Mouse (Mus musculus): ENCODE results near the gene Rnf151. TPM values are rescaled to one million over a fixed set of nuclear protein-coding genes. Genes with fewer than 3 reads are reported as not detected.

The Rnf151 gene
- not detected for total RNA-seq (2023)

GRCm38 (mm10) chr17:24717943-24718342, at the start of gene Rnf151, which contains the start of gene Rps2:
TSS of gene Rnf151 (minus strand) at chr17:24718063.
TSS of gene Rps2 (plus strand) at chr17:24718116.

GRCm38 (mm10) chr17:24752415-24753394, 34.8 kb upstream of the Rnf151 start, which contains the start of gene Hs3st6:
TSS of gene Hs3st6 (plus strand) at chr17:24752988.

GRCm38 (mm10) chr17:24736330-24737051, 18.6 kb upstream of the Rnf151 start, which contains the start of gene Msrb1:
TSS of gene Msrb1 (plus strand) at chr17:24736642.

GRCm38 (mm10) chr17:24727618-24728017, 9.8 kb upstream of the Rnf151 start, which contains the start of gene Rpl3l:
TSS of gene Rpl3l (plus strand) at chr17:24727820.

GRCm38 (mm10) chr17:24724184-24724583, 6.3 kb upstream of the Rnf151 start, which contains the start of gene Ndufb10:
TSS of gene Ndufb10 (minus strand) at chr17:24724478.

GRCm38 (mm10) chr17:24706982-24707800, 10.7 kb downstream of the Rnf151 start, which contains the start of gene Tbl3:
TSS of gene Tbl3 (minus strand) at chr17:24707660.

GRCm38 (mm10) chr17:24696011-24696697, 21.7 kb downstream of the Rnf151 start, which contains the start of the genes Gfer and Noxo1:
TSS of gene Gfer (minus strand) at chr17:24696156.
TSS of gene Noxo1 (plus strand) at chr17:24696234.

GRCm38 (mm10) chr17:24689251-24690081, 28.4 kb downstream of the Rnf151 start, which contains the start of gene Syngr3:
TSS of gene Syngr3 (minus strand) at chr17:24689955.

GRCm38 (mm10) chr17:24669545-24670245, 48.2 kb downstream of the Rnf151 start, which contains the start of gene Zfp598:
TSS of gene Zfp598 (plus strand) at chr17:24669687.

Other genes with a start within 250 kb of the Rnf151 start
- gene E4f1, start 247.8 kb downstream of the Rnf151 start, total RNA-seq (2023): 10 to 100 TPM; 64.4 to 88.9 TPM
- 10 to 100 TPM; 15.5 to 17.4 TPM for gene Pgp, start 247.7 kb downstream of the Rnf151 start, total RNA-seq (2023)
- 1 to 10 TPM in 1 of 2 experiments, under 1 TPM in 1; 0.76 to 1.2 TPM for gene Bricd5, start 244.2 kb downstream of the Rnf151 start, total RNA-seq (2023)
- 10 to 100 TPM; 27.6 to 29.2 TPM for gene Mlst8, start 239.0 kb downstream of the Rnf151 start, total RNA-seq (2023)
- not detected for gene Caskin1, start 229.5 kb downstream of the Rnf151 start, total RNA-seq (2023)
- 100 to 1,000 TPM; 162 to 172 TPM for gene Traf7, start 190.1 kb downstream of the Rnf151 start, total RNA-seq (2023)
- gene Rab26, start 183.9 kb downstream of the Rnf151 start, total RNA-seq (2023): 1 to 10 TPM; 1.8 to 2.0 TPM
- 100 to 1,000 TPM; 103 to 104 TPM for gene Pkd1, start 168.2 kb downstream of the Rnf151 start, total RNA-seq (2023)
- gene Tsc2, start 85.4 kb downstream of the Rnf151 start, total RNA-seq (2023): 10 to 100 TPM; 58.4 to 76.0 TPM
- 1 to 10 TPM; 4.3 to 5.2 TPM for gene Nthl1, start 85.4 kb downstream of the Rnf151 start, total RNA-seq (2023)
- gene Slc9a3r2, start 67.7 kb downstream of the Rnf151 start, total RNA-seq (2023): not detected
- gene Npw, start 59.6 kb downstream of the Rnf151 start, total RNA-seq (2023): not detected
- gene Zfp598, start 48.4 kb downstream of the Rnf151 start, total RNA-seq (2023): 10 to 100 TPM; 63.7 to 67.1 TPM
- under 1 TPM in 1 of 2 experiments, not detected in 1; 0.47 TPM for gene Syngr3, start 28.1 kb downstream of the Rnf151 start, total RNA-seq (2023)
- 10 to 100 TPM; 20.5 to 22.8 TPM for gene Gfer, start 21.9 kb downstream of the Rnf151 start, total RNA-seq (2023)
- 1 to 10 TPM; 2.4 to 5.0 TPM for gene Noxo1, start 21.8 kb downstream of the Rnf151 start, total RNA-seq (2023)
- 10 to 100 TPM; 27.4 to 33.3 TPM for gene Tbl3, start 10.4 kb downstream of the Rnf151 start, total RNA-seq (2023)
- 1,000 to 10,000 TPM; 1,514 to 1,529 TPM for gene Rps2, start 53 bp upstream of the Rnf151 start, total RNA-seq (2023)
- 10 to 100 TPM; 64.9 to 73.3 TPM for gene Ndufb10, start 6.4 kb upstream of the Rnf151 start, total RNA-seq (2023)
- under 1 TPM in 1 of 2 experiments, not detected in 1; 0.56 TPM for gene Rpl3l, start 9.8 kb upstream of the Rnf151 start, total RNA-seq (2023)
- 10 to 100 TPM; 29.5 to 43.8 TPM for gene Msrb1, start 18.6 kb upstream of the Rnf151 start, total RNA-seq (2023)
- not detected for gene Hs3st6, start 34.9 kb upstream of the Rnf151 start, total RNA-seq (2023)
- not detected for gene Meiob, start 86.2 kb upstream of the Rnf151 start, total RNA-seq (2023)
- gene Hagh, start 122.1 kb upstream of the Rnf151 start, total RNA-seq (2023): 10 to 100 TPM; 27.1 to 30.0 TPM
- gene Fahd1, start 132.3 kb upstream of the Rnf151 start, total RNA-seq (2023): 1 to 10 TPM; 1.6 to 2.0 TPM
- 1 to 10 TPM; 1.0 to 1.2 TPM for gene Igfals, start 147.9 kb upstream of the Rnf151 start, total RNA-seq (2023)
- 10 to 100 TPM; 68.0 to 72.7 TPM for gene Nubp2, start 168.3 kb upstream of the Rnf151 start, total RNA-seq (2023)
- 10 to 100 TPM; 33.6 to 34.4 TPM for gene Spsb3, start 168.6 kb upstream of the Rnf151 start, total RNA-seq (2023)
- 10 to 100 TPM; 64.6 to 66.7 TPM for gene Eme2, start 177.0 kb upstream of the Rnf151 start, total RNA-seq (2023)
- gene Mrps34, start 177.1 kb upstream of the Rnf151 start, total RNA-seq (2023): 10 to 100 TPM; 38.9 to 45.1 TPM
- gene Nme3, start 178.4 kb upstream of the Rnf151 start, total RNA-seq (2023): 10 to 100 TPM; 18.5 to 30.4 TPM
- gene Mapk8ip3, start 218.9 kb upstream of the Rnf151 start, total RNA-seq (2023): 100 to 1,000 TPM; 222 to 255 TPM
- gene Jpt2, start 242.6 kb upstream of the Rnf151 start, total RNA-seq (2023): 10 to 100 TPM; 20.0 to 29.0 TPM

Measured in T-cell, adult 66 days (primary cell).